Mouse (Mus musculus) C2C12 (cell line): Measurements from ENCODE around the gene Slco4a1.

Experiments used
- CEBPB ChIP-seq: IDR thresholded peaks from one replicate; pipeline ENCODE4 v1.6.1; 2011; ENCODE audit warnings: low read depth, mild to moderate bottlenecking, control low read depth, moderate library complexity
- CTCF ChIP-seq: IDR thresholded peaks from one replicate; pipeline ENCODE4 v1.5.1; 2011; ENCODE audit not compliant: control insufficient read depth, insufficient read depth, insufficient read length
- MAX ChIP-seq: IDR thresholded peaks from one replicate; pipeline ENCODE4 v1.6.1; 2011; ENCODE audit warnings: mild to moderate bottlenecking, control low read depth
- MYOG ChIP-seq: IDR thresholded peaks from one replicate; pipeline ENCODE4 v1.6.1; 2011; ENCODE audit not compliant: control insufficient read depth, insufficient read length; ENCODE audit errors: extremely low read depth
- USF1 ChIP-seq: IDR thresholded peaks from one replicate; pipeline ENCODE4 v1.6.1; 2011; ENCODE audit warnings: low read depth, mild to moderate bottlenecking, control low read depth, moderate library complexity

GRCm38 (mm10) chr2:180455723-180456698 lies at the start of gene Slco4a1:
- no peak for TF ChIP-seq CTCF
- TF ChIP-seq MAX, result peak; percentile 46
- no peak for TF ChIP-seq USF1
- no peak for TF ChIP-seq CEBPB
- no peak for TF ChIP-seq MYOG
